Mouse (Mus musculus) heart, adult 2 months (tissue): Measurements from ENCODE around the gene Pip5k1c.

Experiments
- CTCF ChIP-seq: fragments of 200-600 bp; IDR thresholded peaks from 2 replicates; pipeline ENCODE4 v1.8.1; 2022; ENCODE audit warnings: antibody characterized with exemption, mild to moderate bottlenecking, moderate library complexity
- EP300 ChIP-seq: fragments of 200-500 bp; IDR thresholded peaks from 2 replicates; pipeline ENCODE4 v1.6.1; 2011; ENCODE audit warnings: low read depth, low read length, control low read depth; ENCODE audit not compliant: insufficient read depth
- POLR2A ChIP-seq: fragments of 200-500 bp; IDR thresholded peaks from 2 replicates; pipeline ENCODE4 v1.6.1; 2011; ENCODE audit warnings: mild to moderate bottlenecking, low read depth, low read length, control low read depth; ENCODE audit not compliant: insufficient read depth

GRCm38 (mm10) chr10:81327959-81328358, 35.2 kb downstream of the Pip5k1c start:
- no peak for TF ChIP-seq POLR2A
- TF ChIP-seq CTCF, result no peak
- TF ChIP-seq EP300, result no peak
